Mouse (Mus musculus): Measurements from ENCODE around the gene Crim1.

DNA sequence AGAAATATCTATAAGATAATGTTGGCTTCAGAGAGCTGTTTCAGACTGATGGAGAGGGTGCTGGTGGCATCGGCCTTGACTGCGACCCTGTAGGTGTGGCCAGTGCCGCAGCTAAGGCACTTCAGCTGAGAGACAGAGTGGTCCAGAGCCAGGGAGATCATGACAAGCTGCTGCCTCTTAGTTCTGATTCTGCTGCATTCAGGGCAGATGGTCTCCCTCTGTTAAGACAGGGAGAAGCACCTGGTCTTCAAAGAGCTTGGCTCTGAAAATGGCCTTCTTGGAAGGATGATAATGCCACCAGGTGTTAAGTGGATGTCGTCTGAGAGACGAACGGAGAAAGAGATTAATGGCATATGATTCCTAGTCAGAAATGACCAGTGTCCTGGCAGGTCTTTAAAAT is 33.8 kb downstream of the Crim1 start:
- TF ChIP-seq CTCF (conservative IDR thresholded peaks at IDR 0.05; ENCODE audit: insufficient read depth, insufficient read length, low read depth, low read length): no peak
- TF ChIP-seq POLR2A (IDR thresholded peaks at IDR 0.05; ENCODE audit: low read depth, low read length): no peak
